Mouse (Mus musculus): Measurements from ENCODE around the gene Myh6. TPM values are rescaled to one million over a fixed set of nuclear protein-coding genes. Genes with fewer than 3 reads are reported as not detected.

Gene Myh6
- polyA plus RNA-seq (2012; rRNA removed), result 0.06 TPM in 1 of 2 replicates, not detected in the other

DNA sequence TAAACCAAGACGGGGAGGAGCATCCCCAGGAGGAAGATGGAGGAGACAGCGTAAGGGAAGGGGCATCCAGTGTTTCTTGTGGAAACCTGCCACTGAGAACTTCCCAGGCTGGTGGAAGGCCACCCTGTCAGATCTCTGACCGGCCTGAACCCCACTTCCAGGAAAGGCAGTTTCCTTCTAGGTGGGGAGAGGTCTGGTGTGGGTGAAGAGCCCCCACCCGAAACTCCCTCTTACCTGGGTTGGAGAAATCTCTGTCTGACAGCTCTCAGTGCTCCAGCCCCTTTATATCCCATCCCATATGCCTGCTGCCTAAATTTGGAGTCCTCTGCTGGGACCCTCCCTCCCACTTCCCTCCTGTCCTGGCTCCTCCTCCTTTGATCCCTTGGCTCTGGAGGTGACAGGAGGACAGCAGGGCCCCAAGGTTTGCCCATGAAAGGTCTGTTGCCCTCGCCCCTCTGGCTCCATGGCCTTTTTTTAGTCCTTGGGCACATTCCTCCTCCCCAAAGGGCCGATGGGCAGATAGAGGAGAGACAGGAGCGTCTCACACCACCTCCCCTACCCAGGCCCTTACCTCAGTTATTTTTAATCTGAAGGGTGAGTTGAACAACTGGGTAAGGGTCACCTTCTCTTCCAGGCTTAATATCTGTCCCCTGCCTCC is at the start of gene Myh6:
Gene Myh6, minus strand, starts transcription at position 608 of the 658 bp plus-strand sequence.

GRCm38 (mm10) chr14:55014991-55015766 is 48.5 kb upstream of the Myh6 start, which contains the start of gene Ngdn:
Gene Ngdn, plus strand, starts transcription at chr14:55015454.

DNA sequence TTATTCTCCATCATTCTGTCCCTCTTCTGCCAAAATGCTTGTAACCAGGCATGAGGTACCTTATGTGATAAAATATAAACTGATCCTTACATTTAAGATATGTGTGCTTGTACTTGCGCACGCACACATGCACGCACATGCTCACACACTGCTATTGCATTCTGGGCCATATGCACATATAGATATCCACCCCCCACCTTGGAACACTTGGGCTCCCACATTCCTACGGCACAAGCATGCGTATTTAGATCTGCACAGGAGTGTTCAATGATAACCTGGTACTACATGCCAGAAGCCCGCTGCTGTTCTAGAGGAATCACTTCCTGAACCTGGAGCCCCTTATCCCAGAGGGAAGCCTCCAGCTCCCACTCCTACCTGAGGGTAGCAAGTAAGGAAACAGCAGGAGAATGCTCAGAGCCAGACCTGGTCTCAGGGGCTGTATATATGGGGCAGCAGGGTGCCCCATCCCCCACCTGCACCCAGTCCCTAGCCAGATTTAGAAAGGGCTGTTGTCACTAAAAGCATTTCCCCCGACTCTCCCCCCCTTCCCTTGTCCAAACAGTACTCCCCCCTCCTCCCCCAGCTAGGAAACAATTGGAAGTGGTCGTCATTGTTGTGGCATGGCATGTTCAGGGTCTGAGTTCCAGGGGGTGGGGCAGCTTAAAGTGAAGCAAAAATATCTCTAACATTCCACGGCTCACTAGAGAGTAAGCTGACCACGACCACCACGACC is 27.6 kb upstream of the Myh6 start, which contains the start of gene Myh7:
Gene Myh7, minus strand, starts transcription at position 491 of the 733 bp plus-strand sequence.

DNA sequence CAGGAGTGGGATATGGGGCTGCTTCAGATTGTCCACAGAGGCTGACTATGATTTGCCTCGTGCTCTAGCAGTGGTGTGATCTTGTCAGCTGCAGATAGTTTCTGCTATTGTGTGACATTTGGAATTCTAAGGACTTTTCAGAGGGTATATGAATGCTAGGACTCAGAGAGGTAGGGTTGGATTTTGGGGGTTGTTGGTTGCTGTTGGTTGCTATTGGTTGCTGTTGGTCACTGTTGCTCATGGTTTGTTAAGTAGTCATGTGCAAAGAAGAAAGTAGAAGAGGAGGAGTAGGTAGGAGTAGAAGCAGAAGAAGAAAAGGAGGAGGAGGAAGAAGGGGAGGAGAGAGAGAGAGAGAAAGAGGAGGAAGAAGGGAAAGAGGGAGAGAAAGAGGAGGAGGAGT is 9.9 kb upstream of the Myh6 start, which contains the start of gene Gm17428:
Gene Gm17428, plus strand, starts transcription at position 301 of the 400 bp plus-strand sequence.

GRCm38 (mm10) chr14:54935904-54936830 is 30.6 kb downstream of the Myh6 start, which contains the start of gene Cmtm5:
Gene Cmtm5, plus strand, starts transcription at chr14:54936261.

DNA sequence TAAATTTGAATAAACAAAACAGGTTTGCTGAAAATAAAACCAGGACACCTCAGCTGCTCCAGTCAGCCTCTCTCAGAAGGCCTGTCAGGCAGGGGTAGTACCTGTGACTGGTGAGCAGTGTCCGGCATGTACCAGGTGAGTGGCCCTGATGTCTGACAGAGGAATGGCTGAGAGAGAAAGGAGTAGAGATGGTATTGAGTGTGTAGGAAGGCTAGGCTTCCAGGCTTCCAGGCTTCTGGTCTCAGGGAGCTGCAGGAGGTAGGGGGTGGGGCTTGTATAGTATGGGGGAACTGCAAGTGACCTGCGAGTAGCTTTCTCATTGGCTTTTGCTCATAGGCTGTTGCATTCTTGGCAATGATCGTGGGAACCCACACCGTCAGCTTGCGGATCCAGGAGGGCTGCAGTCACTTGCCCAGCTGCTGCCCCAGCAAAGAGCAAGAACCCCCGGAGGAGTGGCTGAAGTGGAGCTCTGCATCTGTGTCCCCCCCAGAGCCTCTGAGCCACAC is 34.0 kb downstream of the Myh6 start, which contains the start of gene Il25:
Gene Il25, plus strand, starts transcription at position 51 of the 506 bp plus-strand sequence.

GRCm38 (mm10) chr14:54925349-54926342 is 41.1 kb downstream of the Myh6 start, which contains the start of gene Efs:
Gene Efs, minus strand, starts transcription at chr14:54926126.

DNA sequence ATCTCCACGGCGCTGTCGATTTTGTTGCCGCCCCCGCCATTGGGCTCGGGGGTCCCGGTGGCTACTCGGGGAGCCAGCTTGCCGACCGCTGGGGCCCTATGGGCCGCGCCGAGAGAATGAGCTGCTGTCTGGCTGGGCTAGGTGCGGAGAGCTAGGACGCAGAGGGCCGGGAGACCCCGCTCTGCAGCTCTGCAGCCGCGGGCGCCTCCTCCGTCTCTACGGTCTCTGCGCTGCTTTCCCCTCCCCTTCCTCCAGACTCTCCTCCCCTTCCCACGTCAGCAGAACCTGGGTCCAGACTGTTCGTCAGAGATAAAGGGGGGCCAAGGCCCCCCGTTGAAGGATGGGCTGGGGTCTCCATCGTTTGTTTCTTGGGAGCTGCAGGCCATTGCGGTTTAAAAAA is 53.8 kb downstream of the Myh6 start, which contains the start of gene Slc22a17:
Gene Slc22a17, minus strand, starts transcription at position 247 of the 400 bp plus-strand sequence.

DNA sequence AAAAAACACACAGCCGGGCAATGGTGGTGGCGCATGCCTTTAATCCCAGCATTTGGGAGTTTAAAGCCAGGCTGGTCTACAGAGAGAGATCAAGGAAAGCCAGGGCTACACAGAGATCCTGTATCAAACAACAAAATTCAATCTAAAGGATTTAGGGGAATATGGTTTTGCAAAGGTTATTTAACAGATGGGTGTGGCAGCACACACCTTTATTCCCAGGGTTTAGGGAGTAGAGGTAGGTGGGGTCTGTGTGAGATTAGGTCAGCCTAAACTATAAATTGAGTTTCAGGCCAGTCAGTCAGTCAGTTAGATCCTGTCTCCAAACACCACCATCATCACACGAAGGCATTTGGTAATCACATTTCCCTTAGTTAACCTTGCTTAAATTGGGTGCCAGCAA is 74.5 kb downstream of the Myh6 start, which contains the start of gene Pabpn1:
Gene Pabpn1, plus strand, starts transcription at position 301 of the 400 bp plus-strand sequence.

Other genes with a start within 250 kb of the Myh6 start
- gene Slc7a8, start 185.0 kb downstream of the Myh6 start, polyA plus RNA-seq (2012; rRNA removed), result 7.8 and 8.6 TPM in 2 replicates
- not detected in 2 replicates for gene Rnf212b, start 152.8 kb downstream of the Myh6 start, polyA plus RNA-seq (2012; rRNA removed)
- gene Homez, start 96.0 kb downstream of the Myh6 start, polyA plus RNA-seq (2012; rRNA removed), result 2.2 and 4.0 TPM in 2 replicates
- 19.1 and 22.7 TPM in 2 replicates for gene Ppp1r3e, start 89.4 kb downstream of the Myh6 start, polyA plus RNA-seq (2012; rRNA removed)
- gene Bcl2l2, start 83.5 kb downstream of the Myh6 start, polyA plus RNA-seq (2012; rRNA removed), result 57.4 and 72.3 TPM in 2 replicates
- gene Gm20521, start 83.5 kb downstream of the Myh6 start, polyA plus RNA-seq (2012; rRNA removed), result 10.2 and 19.3 TPM in 2 replicates
- 56.7 and 65.4 TPM in 2 replicates for gene Pabpn1, start 74.4 kb downstream of the Myh6 start, polyA plus RNA-seq (2012; rRNA removed)
- 30.7 and 38.2 TPM in 2 replicates for gene Slc22a17, start 53.8 kb downstream of the Myh6 start, polyA plus RNA-seq (2012; rRNA removed)
- gene Efs, start 40.8 kb downstream of the Myh6 start, polyA plus RNA-seq (2012; rRNA removed), result 13.0 and 13.8 TPM in 2 replicates
- gene Il25, start 34.2 kb downstream of the Myh6 start, polyA plus RNA-seq (2012; rRNA removed), result 0.67 and 0.92 TPM in 2 replicates
- 2.8 and 3.5 TPM in 2 replicates for gene Cmtm5, start 30.7 kb downstream of the Myh6 start, polyA plus RNA-seq (2012; rRNA removed)
- not detected in 2 replicates for gene Gm17428, start 10.0 kb upstream of the Myh6 start, polyA plus RNA-seq (2012; rRNA removed)
- 0.05 and 0.32 TPM in 2 replicates for gene Myh7, start 27.7 kb upstream of the Myh6 start, polyA plus RNA-seq (2012; rRNA removed)
- 9.1 and 11.1 TPM in 2 replicates for gene Ngdn, start 48.5 kb upstream of the Myh6 start, polyA plus RNA-seq (2012; rRNA removed)
- gene Zfhx2, start 125.4 kb upstream of the Myh6 start, polyA plus RNA-seq (2012; rRNA removed), result 2.0 and 2.7 TPM in 2 replicates
- gene Thtpa, start 127.9 kb upstream of the Myh6 start, polyA plus RNA-seq (2012; rRNA removed), result 5.6 and 6.1 TPM in 2 replicates
- gene Ap1g2, start 139.7 kb upstream of the Myh6 start, polyA plus RNA-seq (2012; rRNA removed), result 65.8 and 73.0 TPM in 2 replicates
- gene Jph4, start 150.0 kb upstream of the Myh6 start, polyA plus RNA-seq (2012; rRNA removed), result 5.5 and 7.1 TPM in 2 replicates

All from colon, adult 2 months (tissue).